Mouse (Mus musculus): ENCODE results near the gene Txndc15. TPM values are rescaled to one million over a fixed set of nuclear protein-coding genes. Genes with fewer than 3 reads are reported as not detected.
A peak's percentile ranks its signal among the peaks of the same experiment; 100 is the strongest.

Gene Txndc15
- total RNA-seq, 1 experiment from 2014 or later: 47.6 TPM

- peak; percentile 60 for ATAC-seq (replicated peaks; ENCODE audit: insufficient number of reproducible peaks, low FRiP score, low TSS enrichment, poor library complexity, severe bottlenecking)
Measured at GRCm38 (mm10) chr13:55727120-55727838, 12.8 kb downstream of the Txndc15 start, which contains the start of gene Pcbd2. TSS of gene Pcbd2 (plus strand) at chr13:55727368.

- ATAC-seq (replicated peaks; ENCODE audit: insufficient number of reproducible peaks, low FRiP score, low TSS enrichment, poor library complexity, severe bottlenecking): peak; percentile 59
Measured at GRCm38 (mm10) chr13:55727839-55728238, 13.4 kb downstream of the Txndc15 start.

- ATAC-seq (replicated peaks; ENCODE audit: insufficient number of reproducible peaks, low FRiP score, low TSS enrichment, poor library complexity, severe bottlenecking): no peak
Measured at GRCm38 (mm10) chr13:55730716-55731115, 16.3 kb downstream of the Txndc15 start.

GRCm38 (mm10) chr13:55732121-55732520 lies 17.7 kb downstream of the Txndc15 start:
- no peak for ATAC-seq (replicated peaks; ENCODE audit: insufficient number of reproducible peaks, low FRiP score, low TSS enrichment, poor library complexity, severe bottlenecking)

GRCm38 (mm10) chr13:55733628-55734502 lies 19.4 kb downstream of the Txndc15 start:
- ATAC-seq (replicated peaks; ENCODE audit: insufficient number of reproducible peaks, low FRiP score, low TSS enrichment, poor library complexity, severe bottlenecking): no peak

- no peak for ATAC-seq (replicated peaks; ENCODE audit: insufficient number of reproducible peaks, low FRiP score, low TSS enrichment, poor library complexity, severe bottlenecking)
Measured at GRCm38 (mm10) chr13:55737885-55738284, 23.4 kb downstream of the Txndc15 start.

- ATAC-seq (replicated peaks; ENCODE audit: insufficient number of reproducible peaks, low FRiP score, low TSS enrichment, poor library complexity, severe bottlenecking): no peak
Measured at GRCm38 (mm10) chr13:55742306-55742705, 27.9 kb downstream of the Txndc15 start.

GRCm38 (mm10) chr13:55754380-55754779 lies 39.9 kb downstream of the Txndc15 start:
- ATAC-seq (replicated peaks; ENCODE audit: insufficient number of reproducible peaks, low FRiP score, low TSS enrichment, poor library complexity, severe bottlenecking): no peak

- no peak for ATAC-seq (replicated peaks; ENCODE audit: insufficient number of reproducible peaks, low FRiP score, low TSS enrichment, poor library complexity, severe bottlenecking)
Measured at GRCm38 (mm10) chr13:55756789-55757188, 42.3 kb downstream of the Txndc15 start.

- no peak for ATAC-seq (replicated peaks; ENCODE audit: insufficient number of reproducible peaks, low FRiP score, low TSS enrichment, poor library complexity, severe bottlenecking)
Measured at GRCm38 (mm10) chr13:55757645-55758044, 43.2 kb downstream of the Txndc15 start.

GRCm38 (mm10) chr13:55760576-55760975 lies 46.1 kb downstream of the Txndc15 start:
- no peak for ATAC-seq (replicated peaks; ENCODE audit: insufficient number of reproducible peaks, low FRiP score, low TSS enrichment, poor library complexity, severe bottlenecking)

GRCm38 (mm10) chr13:55761486-55761885 lies 47.0 kb downstream of the Txndc15 start:
- no peak for ATAC-seq (replicated peaks; ENCODE audit: insufficient number of reproducible peaks, low FRiP score, low TSS enrichment, poor library complexity, severe bottlenecking)

- ATAC-seq (replicated peaks; ENCODE audit: insufficient number of reproducible peaks, low FRiP score, low TSS enrichment, poor library complexity, severe bottlenecking): no peak
Measured at GRCm38 (mm10) chr13:55774352-55774751, 59.9 kb downstream of the Txndc15 start.

GRCm38 (mm10) chr13:55775056-55775455 lies 60.6 kb downstream of the Txndc15 start:
- no peak for ATAC-seq (replicated peaks; ENCODE audit: insufficient number of reproducible peaks, low FRiP score, low TSS enrichment, poor library complexity, severe bottlenecking)

Other genes with a start within 250 kb of the Txndc15 start
- 0.58 TPM in 1 of 3 replicates, not detected in the others for gene Dbn1, start 226.5 kb upstream of the Txndc15 start, total RNA-seq (2017)
- 4.7 to 13.5 TPM (median 10.5 TPM) in 3 replicates for gene Pdlim7, start 201.0 kb upstream of the Txndc15 start, total RNA-seq (2017)
- gene Dok3, start 185.4 kb upstream of the Txndc15 start, total RNA-seq (2017): 86.5 to 105 TPM (median 104 TPM) in 3 replicates
- 67.7 to 76.2 TPM (median 71.8 TPM) in 3 replicates for gene Ddx41, start 178.0 kb upstream of the Txndc15 start, total RNA-seq (2017)
- 37.8 to 73.6 TPM (median 40.6 TPM) in 3 replicates for gene Fam193b, start 143.5 kb upstream of the Txndc15 start, total RNA-seq (2017)
- gene Tmed9, start 140.9 kb upstream of the Txndc15 start, total RNA-seq (2017): 150 to 192 TPM (median 183 TPM) in 3 replicates
- gene B4galt7, start 114.8 kb upstream of the Txndc15 start, total RNA-seq (2017): 23.1 to 47.1 TPM (median 26.2 TPM) in 3 replicates
- gene Caml, start 91.6 kb upstream of the Txndc15 start, total RNA-seq (2017): 26.6 to 41.4 TPM (median 37.6 TPM) in 3 replicates
- 123 to 183 TPM (median 145 TPM) in 3 replicates for gene Ddx46, start 79.6 kb upstream of the Txndc15 start, total RNA-seq (2017)
- 37.5 to 51.1 TPM (median 49.4 TPM) in 3 replicates for gene B230219D22Rik, start 21.5 kb upstream of the Txndc15 start, total RNA-seq (2017)
- gene Pcbd2, start 12.7 kb downstream of the Txndc15 start, total RNA-seq (2017): 18.4 to 47.8 TPM (median 21.5 TPM) in 3 replicates
- not detected in 3 replicates for gene Catsper3, start 69.9 kb downstream of the Txndc15 start, total RNA-seq (2017)
- gene Pitx1, start 121.5 kb downstream of the Txndc15 start, total RNA-seq (2017): not detected in 3 replicates

All from monocyte, adult 5-6 weeks (primary cell).